Mouse (Mus musculus): Measurements from ENCODE around the gene Lat2. TPM values are rescaled to one million over a fixed set of nuclear protein-coding genes. Genes with fewer than 3 reads are reported as not detected.
"Not testable (repeated sequence)": the region's sequence is repeated elsewhere in the genome, so short reads cannot be mapped to it uniquely, and the experiment has no call there.

The Lat2 gene
- polyA plus RNA-seq (2012; rRNA removed) (1.5 and 1.8 TPM in 2 replicates), polyA plus RNA-seq (2014; fragmentation: Nextera tagmentation; extraction: Ambion mirVana) (1.3 and 1.7 TPM in 2 replicates)

GRCm38 (mm10) chr5:134614802-134615201 lies at the start of gene Lat2:
Lat2 (minus strand) TSS chr5:134615025.
- H3K4me1 ChIP-seq (replicated peaks; ENCODE audit: control insufficient read depth in 2 of 2, insufficient read depth in 2 of 2, low read length in 1 of 2) = no peaks in the 10 kb centered on the region
- H3K4me2 ChIP-seq (ENCODE audit: low read depth) = no peak within 1 kb of the TSS
- H3K9me3 ChIP-seq (ENCODE audit: control insufficient read depth, low read length) = no peaks in the 10 kb centered on the region
- peaks cover 20% of the 10 kb centered on the region for H3K36me3 ChIP-seq (replicated peaks; ENCODE audit: control insufficient read depth, insufficient read depth, low read depth)
- H3K9ac ChIP-seq (replicated peaks) = no peak within 1 kb of the TSS
- no peaks in the 10 kb centered on the region for H3K27me3 ChIP-seq (ENCODE audit: control insufficient read depth, insufficient read depth, low read length)
- 57% methylated on average over 7 of the region's 7 CpGs for WGBS (ENCODE audit: insufficient replicate concordance)
- ATAC-seq (ENCODE audit: insufficient read depth) (no peak), DNase-seq (ENCODE audit: low read depth in 3 of 3, low spot score in 3 of 3) (no peak)
- no peak for TF ChIP-seq CTCF (IDR thresholded peaks at IDR 0.05; ENCODE audit: low read depth)
- TF ChIP-seq EP300 (IDR thresholded peaks at IDR 0.05; ENCODE audit: low read depth) = no peak
- H3K27ac ChIP-seq = no peak within 1 kb of the TSS
- no peak within 1 kb of the TSS for H3K4me3 ChIP-seq (ENCODE audit: insufficient read depth in 1 of 2, low read depth in 2 of 2, low read length in 2 of 2)

- no peak overlapping the region for H3K9ac ChIP-seq (replicated peaks)
- no peaks in the 10 kb centered on the region for H3K9me3 ChIP-seq (ENCODE audit: control insufficient read depth, low read length)
These were observed 41.9 kb upstream of the Lat2 start for GRCm38 (mm10) chr5:134656708-134657107.

GRCm38 (mm10) chr5:134652015-134652414 lies 37.2 kb upstream of the Lat2 start:
- H3K4me3 ChIP-seq (ENCODE audit: insufficient read depth in 1 of 2, low read depth in 2 of 2, low read length in 2 of 2) = no peak overlapping the region
- DNase-seq (ENCODE audit: low read depth in 3 of 3, low spot score in 3 of 3) (no peak), ATAC-seq (ENCODE audit: insufficient read depth) (no peak)
- no peaks in the 10 kb centered on the region for H3K36me3 ChIP-seq (replicated peaks; ENCODE audit: control insufficient read depth, insufficient read depth, low read depth)
- 35% methylated on average over 7 of the region's 7 CpGs for WGBS (ENCODE audit: insufficient replicate concordance)
- TF ChIP-seq EP300 (IDR thresholded peaks at IDR 0.05; ENCODE audit: low read depth) (no peak), CTCF (IDR thresholded peaks at IDR 0.05; ENCODE audit: low read depth) (no peak)
- no peak overlapping the region for H3K4me2 ChIP-seq (ENCODE audit: low read depth)
- no peak overlapping the region for H3K27ac ChIP-seq
- H3K27me3 ChIP-seq (ENCODE audit: control insufficient read depth, insufficient read depth, low read length) = no peaks in the 10 kb centered on the region
- H3K9ac ChIP-seq (replicated peaks) = no peak overlapping the region
- no peaks in the 10 kb centered on the region for H3K4me1 ChIP-seq (replicated peaks; ENCODE audit: control insufficient read depth in 2 of 2, insufficient read depth in 2 of 2, low read length in 1 of 2)
- no peaks in the 10 kb centered on the region for H3K9me3 ChIP-seq (ENCODE audit: control insufficient read depth, low read length)

More at GRCm38 (mm10) chr5:134656708-134657107, 41.9 kb upstream of the Lat2 start:
- Histone ChIP-seq H3K36me3 (replicated peaks; ENCODE audit: control insufficient read depth, insufficient read depth, low read depth) (no peaks in the 10 kb centered on the region), H3K4me1 (replicated peaks; ENCODE audit: control insufficient read depth in 2 of 2, insufficient read depth in 2 of 2, low read length in 1 of 2) (no peaks in the 10 kb centered on the region), H3K27me3 (ENCODE audit: control insufficient read depth, insufficient read depth, low read length) (no peaks in the 10 kb centered on the region), H3K4me3 (ENCODE audit: insufficient read depth in 1 of 2, low read depth in 2 of 2, low read length in 2 of 2) (no peak overlapping the region), H3K4me2 (ENCODE audit: low read depth) (no peak overlapping the region), H3K27ac (no peak overlapping the region)
- WGBS (ENCODE audit: insufficient replicate concordance) = 76% methylated on average over 4 of the region's 4 CpGs
- DNase-seq (ENCODE audit: low read depth in 3 of 3, low spot score in 3 of 3) (no peak), ATAC-seq (ENCODE audit: insufficient read depth) (no peak)
- TF ChIP-seq CTCF (IDR thresholded peaks at IDR 0.05; ENCODE audit: low read depth) (no peak), EP300 (IDR thresholded peaks at IDR 0.05; ENCODE audit: low read depth) (no peak)

- Histone ChIP-seq H3K4me3 (ENCODE audit: insufficient read depth in 1 of 2, low read depth in 2 of 2, low read length in 2 of 2) (no peak overlapping the region), H3K9me3 (ENCODE audit: control insufficient read depth, low read length) (no peaks in the 10 kb centered on the region), H3K27ac (no peak overlapping the region), H3K4me2 (ENCODE audit: low read depth) (no peak overlapping the region), H3K27me3 (ENCODE audit: control insufficient read depth, insufficient read depth, low read length) (no peaks in the 10 kb centered on the region), H3K9ac (replicated peaks) (no peak overlapping the region), H3K4me1 (replicated peaks; ENCODE audit: control insufficient read depth in 2 of 2, insufficient read depth in 2 of 2, low read length in 1 of 2) (no peaks in the 10 kb centered on the region), H3K36me3 (replicated peaks; ENCODE audit: control insufficient read depth, insufficient read depth, low read depth) (no peaks in the 10 kb centered on the region)
- no peak for TF ChIP-seq EP300 (IDR thresholded peaks at IDR 0.05; ENCODE audit: low read depth)
- TF ChIP-seq CTCF (IDR thresholded peaks at IDR 0.05; ENCODE audit: low read depth) = peak; percentile 88
- no peak for ATAC-seq (ENCODE audit: insufficient read depth)
- WGBS (ENCODE audit: insufficient replicate concordance) = 30% methylated on average over 4 of the region's 5 CpGs
- peak in 2 of 3 experiments; percentile 34 to 36 for DNase-seq (ENCODE audit: low read depth in 3 of 3, low spot score in 3 of 3)
These were observed 36.1 kb upstream of the Lat2 start for GRCm38 (mm10) chr5:134650926-134651325.

DNA sequence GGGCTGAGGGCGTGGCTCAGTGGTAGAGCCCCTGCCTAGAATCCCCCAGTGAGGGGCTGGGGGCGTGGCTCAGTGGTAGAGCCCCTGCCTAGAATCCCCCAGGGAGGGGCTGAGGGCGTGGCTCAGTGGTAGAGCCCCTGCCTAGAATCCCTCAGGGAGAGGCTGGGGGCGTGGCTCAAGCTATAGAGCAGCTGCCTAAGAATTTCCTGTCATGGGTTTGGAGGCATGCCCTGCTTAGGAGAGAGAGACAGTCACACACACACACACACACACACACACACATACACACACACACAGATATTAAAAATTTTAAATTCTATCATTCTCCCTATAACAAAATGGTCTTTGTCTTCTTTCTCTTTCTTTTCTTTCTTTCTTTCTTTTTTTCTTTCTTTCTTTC lies 34.2 kb upstream of the Lat2 start:
- H3K9ac ChIP-seq (replicated peaks); H3K9me3 ChIP-seq (ENCODE audit: control insufficient read depth, low read length); H3K4me2 ChIP-seq (ENCODE audit: low read depth); H3K4me3 ChIP-seq (ENCODE audit: insufficient read depth in 1 of 2, low read depth in 2 of 2, low read length in 2 of 2); H3K4me1 ChIP-seq (replicated peaks; ENCODE audit: control insufficient read depth in 2 of 2, insufficient read depth in 2 of 2, low read length in 1 of 2); H3K27me3 ChIP-seq (ENCODE audit: control insufficient read depth, insufficient read depth, low read length); H3K36me3 ChIP-seq (replicated peaks; ENCODE audit: control insufficient read depth, insufficient read depth, low read depth); ATAC-seq (ENCODE audit: insufficient read depth); DNase-seq (ENCODE audit: low read depth in 3 of 3, low spot score in 3 of 3); H3K27ac ChIP-seq: not testable (repeated sequence)
- 55% methylated on average over 3 of the region's 4 CpGs for WGBS (ENCODE audit: insufficient replicate concordance)
